Mouse (Mus musculus) lung, embryonic 15.5 days (tissue): Measurements from ENCODE around the gene Rbm3. TPM values are rescaled to one million over a fixed set of nuclear protein-coding genes. Genes with fewer than 3 reads are reported as not detected.

ENCODE experiments used
- ATAC-seq: fragments of 200-750 bp; cut with Nextera tagmentation; 2 replicates; pipeline ENCODE4 v1.8.0; 2017; ENCODE audit warnings: moderate number of reproducible peaks, borderline replicate concordance; ENCODE audit not compliant: low FRiP score, low TSS enrichment; ENCODE audit errors: extremely low read depth
- H3K27ac ChIP-seq: fragments of 300-500 bp; sonication (generic); 2 replicates; pipeline ENCODE4 v1.5.1; 2015; ENCODE audit warnings: moderate library complexity, mild to moderate bottlenecking, inconsistent platforms
- H3K27me3 ChIP-seq: fragments of 300-500 bp; sonication (generic); 2 replicates; pipeline ENCODE4 v1.6.1; 2015; ENCODE audit warnings: inconsistent platforms
- H3K36me3 ChIP-seq: fragments of 300-500 bp; sonication (generic); 2 replicates; pipeline ENCODE4 v1.6.1; 2015; ENCODE audit warnings: inconsistent platforms
- H3K4me1 ChIP-seq: fragments of 300-500 bp; sonication (generic); 2 replicates; pipeline ENCODE4 v1.6.1; 2015; ENCODE audit warnings: inconsistent platforms
- H3K4me2 ChIP-seq: fragments of 300-500 bp; sonication (generic); 2 replicates; pipeline ENCODE4 v1.6.1; 2015; ENCODE audit warnings: inconsistent platforms, mild to moderate bottlenecking, moderate library complexity
- H3K4me3 ChIP-seq: fragments of 300-500 bp; sonication (generic); 2 replicates; pipeline ENCODE4 v1.5.1; 2015; ENCODE audit warnings: mild to moderate bottlenecking, inconsistent platforms
- H3K9ac ChIP-seq: fragments of 300-500 bp; sonication (generic); 2 replicates; pipeline ENCODE4 v1.6.1; 2015; ENCODE audit warnings: inconsistent platforms
- H3K9me3 ChIP-seq: fragments of 300-500 bp; sonication (generic); 2 replicates; pipeline ENCODE4 v1.6.1; 2016; ENCODE audit warnings: inconsistent platforms
- WGBS: fragments of 180-500 bp; shearing (Covaris S2); methylation state at CpG from one replicate; pipeline ENCODE4 v1.1.7; 2015; 5-methylcytosine and 5-hydroxymethylcytosine counted together
- polyA plus RNA-seq: library from polyadenylated mRNA; unstranded; fragments of >200 nt; fragmentation: Nextera tagmentation; extraction: Ambion mirVana; gene quantifications from 2 replicates; pipeline ENCODE4 v1.2.1, GENCODE M21; 2015

Gene Rbm3
- polyA plus RNA-seq, 1 experiment from 2014 or later: 508 TPM

DNA sequence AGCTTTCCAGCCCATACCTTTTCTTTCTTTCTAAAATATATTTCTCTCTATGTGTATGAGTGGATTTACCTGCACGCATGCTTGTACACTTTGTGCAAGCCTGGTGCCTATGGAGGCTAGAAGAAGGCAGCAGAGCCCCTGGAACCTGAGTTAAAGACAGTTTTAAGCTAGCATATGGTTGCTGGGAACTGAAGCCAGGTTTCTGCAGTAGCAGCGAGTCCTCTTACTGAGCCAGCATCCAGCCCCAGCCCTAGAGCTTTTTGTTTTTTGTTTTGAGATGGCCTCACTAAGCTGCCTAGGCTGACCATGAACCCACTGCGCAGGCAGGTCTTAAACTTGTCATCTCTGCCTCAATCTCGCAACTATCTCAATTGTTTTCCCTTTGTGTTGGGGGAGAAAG is 18.8 kb upstream of the Rbm3 start:
- Histone ChIP-seq H3K27ac (no peak overlapping the region), H3K27me3 (no peaks in the 10 kb centered on the region), H3K36me3 (no peaks in the 10 kb centered on the region), H3K9me3 (no peaks in the 10 kb centered on the region), H3K4me1 (no peaks in the 10 kb centered on the region), H3K4me2 (no peak overlapping the region), H3K4me3 (no peak overlapping the region), H3K9ac (no peak overlapping the region)
- 88% methylated on average over 4 of the region's 4 CpGs for WGBS
- ATAC-seq: no peak

GRCm38 (mm10) chrX:8163076-8163475 is 17.4 kb upstream of the Rbm3 start:
- Histone ChIP-seq H3K27ac (no peak overlapping the region), H3K9ac (no peak overlapping the region), H3K36me3 (no peaks in the 10 kb centered on the region), H3K4me3 (no peak overlapping the region), H3K4me1 (no peaks in the 10 kb centered on the region), H3K9me3 (no peaks in the 10 kb centered on the region), H3K4me2 (no peak overlapping the region), H3K27me3 (no peaks in the 10 kb centered on the region)
- ATAC-seq: no peak
- 69% methylated on average over 5 of the region's 5 CpGs for WGBS

GRCm38 (mm10) chrX:8143750-8144149 is 1.9 kb downstream of the Rbm3 start:
- 64% methylated on average over 7 of the region's 7 CpGs for WGBS
- peaks cover 10% of the 10 kb centered on the region for H3K4me1 ChIP-seq
- H3K9ac ChIP-seq: peak overlapping the region; percentile 74
- H3K9me3 ChIP-seq: no peaks in the 10 kb centered on the region
- H3K4me3 ChIP-seq: peak overlapping the region; percentile 63
- H3K4me2 ChIP-seq: peak overlapping the region; percentile 74
- H3K27ac ChIP-seq: no peak overlapping the region
- no peaks in the 10 kb centered on the region for H3K27me3 ChIP-seq
- ATAC-seq: no peak
- H3K36me3 ChIP-seq: peaks cover 31% of the 10 kb centered on the region

GRCm38 (mm10) chrX:8142948-8143347 is 2.7 kb downstream of the Rbm3 start:
- no peak for ATAC-seq
- Histone ChIP-seq H3K27ac (no peak overlapping the region), H3K4me3 (no peak overlapping the region), H3K27me3 (no peaks in the 10 kb centered on the region), H3K9me3 (no peaks in the 10 kb centered on the region), H3K9ac (no peak overlapping the region), H3K4me2 (no peak overlapping the region), H3K36me3 (peaks cover 31% of the 10 kb centered on the region), H3K4me1 (peaks cover 10% of the 10 kb centered on the region)
- WGBS: 81% methylated on average over 7 of the region's 7 CpGs

DNA sequence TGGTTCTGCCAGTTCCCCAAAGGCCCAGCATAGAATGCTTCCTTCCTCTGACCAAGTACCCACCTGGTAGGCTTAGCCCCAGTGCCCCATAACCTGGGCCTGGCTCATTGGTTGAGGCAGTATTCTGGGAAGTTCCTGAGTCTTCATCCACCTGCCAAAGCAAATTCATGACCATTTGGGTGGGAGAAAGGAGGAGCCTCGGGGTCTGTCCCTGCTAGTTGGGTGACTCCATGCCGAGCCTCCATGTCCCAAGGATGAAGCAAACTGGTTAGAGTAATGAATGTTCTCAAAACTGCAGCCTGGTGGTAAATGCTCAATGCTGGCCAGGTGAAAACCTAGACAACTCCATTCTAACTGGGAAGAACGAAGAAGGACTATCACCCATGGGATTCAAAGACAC is 4.6 kb downstream of the Rbm3 start:
- no peak overlapping the region for H3K9ac ChIP-seq
- H3K4me1 ChIP-seq: peaks cover 10% of the 10 kb centered on the region
- H3K27ac ChIP-seq: no peak overlapping the region
- H3K36me3 ChIP-seq: peaks cover 31% of the 10 kb centered on the region
- H3K27me3 ChIP-seq: no peaks in the 10 kb centered on the region
- 65% methylated on average over 3 of the region's 3 CpGs for WGBS
- H3K4me3 ChIP-seq: no peak overlapping the region
- ATAC-seq: no peak
- no peaks in the 10 kb centered on the region for H3K9me3 ChIP-seq
- no peak overlapping the region for H3K4me2 ChIP-seq

DNA sequence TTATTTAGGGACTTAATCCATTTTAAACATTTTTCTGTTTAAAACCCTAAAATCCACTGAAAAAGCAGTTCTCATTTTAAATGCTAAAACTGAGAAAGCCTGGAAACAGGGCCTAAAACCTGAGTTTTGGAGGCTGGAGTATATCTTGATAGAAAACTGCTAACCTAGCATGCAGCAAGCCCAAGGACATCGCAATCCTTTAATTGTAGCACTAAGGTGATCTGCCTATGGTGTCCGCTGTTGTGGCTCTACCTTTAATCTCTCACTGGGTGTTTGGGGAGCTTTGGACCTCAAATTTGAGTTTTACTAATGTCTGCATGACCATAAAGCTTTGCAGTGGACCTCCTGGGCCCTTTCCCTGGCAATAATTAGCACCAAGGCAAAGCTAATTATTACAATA is 5.2 kb downstream of the Rbm3 start:
- Histone ChIP-seq H3K9ac (no peak overlapping the region), H3K9me3 (no peaks in the 10 kb centered on the region), H3K4me2 (no peak overlapping the region), H3K27me3 (no peaks in the 10 kb centered on the region), H3K36me3 (peaks cover 31% of the 10 kb centered on the region), H3K27ac (no peak overlapping the region), H3K4me3 (no peak overlapping the region), H3K4me1 (peaks cover 10% of the 10 kb centered on the region)
- WGBS: 95% methylated on average over 2 of the region's 2 CpGs
- no peak for ATAC-seq

- 20% methylated on average over 1 of the region's 1 CpGs for WGBS
- Histone ChIP-seq H3K4me1 (peaks cover 10% of the 10 kb centered on the region), H3K27me3 (no peaks in the 10 kb centered on the region), H3K4me3 (no peak overlapping the region), H3K9ac (no peak overlapping the region), H3K9me3 (no peaks in the 10 kb centered on the region), H3K4me2 (no peak overlapping the region), H3K36me3 (peaks cover 31% of the 10 kb centered on the region), H3K27ac (no peak overlapping the region)
- ATAC-seq: no peak
Observed at GRCm38 (mm10) chrX:8139480-8139879, 6.2 kb downstream of the Rbm3 start.

DNA sequence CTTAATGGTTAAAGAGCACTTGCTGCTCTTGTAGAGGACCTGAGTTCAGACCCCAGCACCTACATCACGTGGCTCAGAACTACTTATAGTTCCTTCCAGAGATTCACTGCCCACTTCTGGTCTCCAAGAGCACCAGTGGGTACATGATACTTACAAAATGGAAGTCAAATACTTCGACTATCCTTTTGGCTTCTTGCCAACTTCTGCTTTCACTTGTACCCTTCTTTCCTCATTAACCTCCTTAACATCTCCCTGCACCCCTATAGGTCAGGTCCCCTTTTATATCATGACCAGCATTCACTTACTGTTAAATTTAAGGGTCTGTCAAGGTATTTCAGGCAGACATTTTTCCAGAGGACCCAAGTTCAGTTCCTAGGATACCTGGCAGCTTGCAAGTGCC is 9.8 kb downstream of the Rbm3 start:
- peaks cover 4% of the 10 kb centered on the region; the same call in 1 of the 2 replicates for H3K4me1 ChIP-seq
- no peaks in the 10 kb centered on the region for H3K27me3 ChIP-seq
- H3K4me3 ChIP-seq: no peak overlapping the region
- ATAC-seq: no peak
- no peak overlapping the region for H3K9ac ChIP-seq
- H3K36me3 ChIP-seq: peaks cover 10% of the 10 kb centered on the region
- H3K4me2 ChIP-seq: no peak overlapping the region
- H3K27ac ChIP-seq: no peak overlapping the region
- H3K9me3 ChIP-seq: no peaks in the 10 kb centered on the region
- WGBS: 22% methylated on average over 2 of the region's 2 CpGs

DNA sequence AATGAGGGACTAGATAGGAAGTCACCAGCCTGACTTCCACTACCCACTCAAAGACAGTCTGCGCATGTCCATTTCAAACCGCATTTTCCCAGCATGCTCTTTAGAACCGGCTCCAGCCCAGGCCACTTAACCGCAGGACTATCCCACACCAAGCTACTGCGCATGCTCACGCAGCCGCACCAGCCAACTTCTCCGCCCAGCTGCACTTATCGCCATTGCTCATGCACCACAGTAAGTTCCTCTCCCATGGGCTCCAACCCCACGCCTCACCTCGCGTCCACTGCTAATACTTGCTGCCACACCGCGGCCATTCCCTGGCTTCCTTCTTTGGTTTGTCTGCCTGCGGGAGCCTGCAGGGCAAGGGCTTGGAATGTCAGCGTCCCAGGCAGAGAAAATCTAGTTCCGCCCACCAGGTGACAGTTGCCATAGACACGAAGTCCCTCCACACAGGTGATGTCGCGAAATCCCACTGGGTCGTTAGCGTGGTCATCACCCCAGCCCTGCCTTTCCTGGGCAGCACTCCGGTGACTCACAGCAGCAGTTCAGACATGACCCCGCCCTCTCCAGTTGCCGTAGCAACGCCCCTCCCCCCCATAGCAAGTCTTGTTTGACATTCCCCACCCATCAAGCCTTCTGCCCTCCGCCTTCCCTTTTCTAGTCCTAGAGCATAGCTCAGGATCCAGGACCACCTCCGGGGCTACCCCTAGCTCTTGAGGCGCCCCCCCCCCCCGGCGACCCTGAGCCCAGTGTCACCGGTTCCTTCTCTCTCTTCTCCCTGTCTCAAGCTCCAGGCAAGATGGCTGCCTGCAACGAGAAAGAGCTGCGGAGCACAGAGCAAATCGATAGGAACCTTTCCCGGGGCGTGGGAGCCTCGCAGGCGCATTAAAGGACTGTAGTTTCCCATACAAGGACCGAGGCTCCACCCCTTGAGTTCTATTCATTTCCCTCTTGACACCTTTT is 13.4 kb downstream of the Rbm3 start, which contains the start of gene Wdr13:
Gene Wdr13, minus strand, starts transcription at position 876 of the 960 bp plus-strand sequence.
- WGBS: 14% methylated on average over 39 of the region's 40 CpGs
- Histone ChIP-seq H3K9ac (peak within 1 kb of the TSS; percentile 51), H3K4me1 (peaks cover 4% of the 10 kb centered on the region; the same call in 1 of the 2 replicates), H3K27me3 (no peaks in the 10 kb centered on the region), H3K27ac (peak within 1 kb of the TSS; percentile 96), H3K36me3 (0 out of 2 replicates have a peak, but pooled peaks cover 4% of the 10 kb centered on the region), H3K4me3 (peak within 1 kb of the TSS; percentile 57), H3K9me3 (no peaks in the 10 kb centered on the region), H3K4me2 (peak within 1 kb of the TSS; percentile 64)
- peak; percentile 91 for ATAC-seq

GRCm38 (mm10) chrX:8131393-8131792 is 14.3 kb downstream of the Rbm3 start:
- ATAC-seq: no peak
- no peaks in the 10 kb centered on the region for H3K9me3 ChIP-seq
- H3K4me2 ChIP-seq: peak overlapping the region; percentile 64
- H3K27ac ChIP-seq: no peak overlapping the region
- WGBS: 87% methylated on average over 17 of the region's 17 CpGs
- H3K4me1 ChIP-seq: peaks cover 4% of the 10 kb centered on the region; the same call in 1 of the 2 replicates
- no peak overlapping the region for H3K9ac ChIP-seq
- 0 out of 2 replicates have a peak, but pooled peaks cover 4% of the 10 kb centered on the region for H3K36me3 ChIP-seq
- peak overlapping the region; percentile 57 for H3K4me3 ChIP-seq
- H3K27me3 ChIP-seq: no peaks in the 10 kb centered on the region

DNA sequence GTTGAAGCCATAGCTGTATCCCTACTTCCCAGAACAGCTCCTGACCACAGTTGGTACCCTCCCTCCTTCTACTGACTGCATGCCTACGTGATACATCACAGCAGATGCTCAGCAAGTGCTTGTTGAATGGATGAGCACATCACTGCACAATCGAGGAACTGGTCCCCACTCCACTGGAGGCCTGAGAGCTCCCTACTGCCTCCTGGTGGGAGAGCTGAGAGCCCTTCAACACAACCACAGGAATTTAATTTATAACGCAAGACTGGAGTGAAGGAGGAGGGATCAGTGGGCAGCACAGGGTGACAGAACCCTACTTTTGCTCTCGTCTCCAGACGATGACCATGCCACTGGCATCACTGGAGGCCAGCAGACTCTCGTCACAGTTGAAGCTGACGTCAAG is 20.4 kb downstream of the Rbm3 start:
- Histone ChIP-seq H3K36me3 (0 out of 2 replicates have a peak, but pooled peaks cover 3% of the 10 kb centered on the region), H3K27me3 (no peaks in the 10 kb centered on the region), H3K4me2 (no peak overlapping the region), H3K4me1 (no peaks in the 10 kb centered on the region), H3K9ac (no peak overlapping the region), H3K4me3 (no peak overlapping the region), H3K27ac (no peak overlapping the region), H3K9me3 (no peaks in the 10 kb centered on the region)
- ATAC-seq: no peak
- WGBS: 66% methylated on average over 7 of the region's 7 CpGs

DNA sequence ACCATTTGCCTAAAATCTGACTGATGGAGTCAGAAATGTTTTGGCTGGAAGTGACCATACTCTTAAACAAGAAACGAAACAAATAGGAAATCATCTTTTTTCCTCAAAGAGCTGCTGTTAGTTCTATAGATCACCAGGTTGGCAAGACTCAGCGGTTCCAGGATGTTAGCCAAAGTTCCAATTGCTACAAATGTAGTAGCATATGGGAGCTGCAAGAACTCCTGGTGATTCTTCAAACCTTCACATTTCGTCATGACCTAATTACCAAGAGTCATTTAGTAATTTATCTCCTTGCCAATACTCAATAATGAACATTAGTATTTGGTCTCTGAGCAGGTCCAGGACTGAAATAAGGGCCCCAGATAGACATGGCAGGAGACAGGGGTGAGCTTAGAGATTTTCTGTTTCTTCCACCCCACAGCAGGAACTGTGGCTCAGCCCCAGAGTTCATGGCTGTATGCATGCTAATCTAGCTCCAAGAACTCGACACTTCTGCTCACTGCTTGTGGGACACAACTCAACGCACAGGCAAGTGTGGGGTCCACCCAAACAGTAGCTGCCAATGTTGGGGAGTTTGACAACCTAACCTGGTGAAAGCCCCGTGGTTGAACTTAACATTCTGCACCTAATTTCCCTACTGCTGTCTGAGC is 21.7 kb downstream of the Rbm3 start:
- no peak overlapping the region for H3K4me2 ChIP-seq
- no peaks in the 10 kb centered on the region for H3K36me3 ChIP-seq
- 78% methylated on average over 6 of the region's 6 CpGs for WGBS
- no peak overlapping the region for H3K4me3 ChIP-seq
- H3K4me1 ChIP-seq: no peaks in the 10 kb centered on the region
- no peak for ATAC-seq
- H3K9ac ChIP-seq: no peak overlapping the region
- H3K27ac ChIP-seq: no peak overlapping the region
- H3K27me3 ChIP-seq: no peaks in the 10 kb centered on the region
- H3K9me3 ChIP-seq: no peaks in the 10 kb centered on the region
